Mouse (Mus musculus): ENCODE measurements around the gene Frs3. TPM values are rescaled to one million over a fixed set of nuclear protein-coding genes. Genes with fewer than 3 reads are reported as not detected.
"Not testable (repeated sequence)": the region's sequence is repeated elsewhere in the genome, so short reads cannot be mapped to it uniquely, and the experiment has no call there.

Gene Frs3
- total RNA-seq (2021), result 10 to 100 TPM in 1 of 2 experiments, 1 to 10 TPM in 1; 9.3 to 12.4 TPM
- long read RNA-seq, experiment 1, partial matches to known transcripts, result 2 of 7 reads
- long read RNA-seq, experiment 1, other reads (novel, unspliced or antisense), result 3 of 7 reads
- long read RNA-seq, experiment 2, transcript Frs3-201 (7 exons, 2,144 nt), result major isoform, 17 of 27 reads
- long read RNA-seq, experiment 2, partial matches to known transcripts, result 3 of 27 reads
- long read RNA-seq, experiment 2, other reads (novel, unspliced or antisense), result 7 of 27 reads

DNA sequence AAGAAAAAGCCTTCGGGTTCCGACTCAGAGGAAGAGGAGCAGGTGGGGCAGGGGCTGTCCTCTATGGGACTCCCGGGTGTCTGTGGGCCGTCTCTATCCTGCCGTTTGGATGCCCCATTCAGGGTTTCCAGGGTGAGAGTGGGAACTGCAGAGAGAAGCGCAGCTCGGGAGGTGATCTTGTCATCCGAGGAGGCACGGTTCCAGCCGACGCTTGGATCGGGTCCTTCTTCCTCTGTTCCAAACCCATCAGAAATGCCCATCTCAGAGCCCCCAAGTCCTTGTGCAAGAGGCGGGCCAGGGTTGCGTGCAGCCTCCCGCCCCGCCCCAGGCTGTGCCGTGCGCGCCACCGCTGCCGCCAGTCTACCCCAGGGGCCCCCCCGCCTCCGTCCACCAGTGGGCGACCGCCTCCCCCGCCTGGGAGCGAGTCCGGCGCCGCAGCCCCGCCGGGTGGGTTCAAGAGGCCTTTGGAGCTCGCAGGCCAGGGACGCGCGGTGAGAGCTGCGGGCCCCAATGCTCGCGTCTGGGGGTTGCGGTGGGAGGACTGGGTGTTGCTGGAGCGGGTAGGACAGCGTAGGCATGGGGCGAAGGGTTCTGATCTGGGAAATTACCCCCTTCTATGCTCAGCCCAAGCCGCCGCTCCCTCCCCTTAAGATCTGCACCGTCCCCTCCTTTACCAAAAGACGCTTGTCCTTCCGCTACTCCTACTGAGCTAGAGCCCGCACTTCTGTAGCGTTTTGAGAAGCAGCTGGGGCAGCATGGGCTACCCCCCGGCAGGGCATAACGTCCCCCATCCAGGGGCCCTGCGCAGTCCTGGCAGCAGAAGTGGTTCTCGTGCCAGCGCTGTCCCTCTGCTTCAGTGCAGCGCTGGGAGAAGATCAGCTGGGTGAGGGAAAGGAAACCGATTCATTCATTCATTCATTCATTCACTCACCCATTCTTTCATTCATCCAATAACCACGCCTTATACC is at the start of gene Frs3:
Frs3 (plus strand) TSS at position 423 of the 968 bp plus-strand sequence.
- peak; percentile 37 to 58 for DNase-seq (ENCODE audit: low spot score in 2 of 2)

GRCm38 (mm10) chr17:47642992-47643391 is 45.8 kb upstream of the Frs3 start:
- no peak for DNase-seq (ENCODE audit: low spot score in 2 of 2)

DNA sequence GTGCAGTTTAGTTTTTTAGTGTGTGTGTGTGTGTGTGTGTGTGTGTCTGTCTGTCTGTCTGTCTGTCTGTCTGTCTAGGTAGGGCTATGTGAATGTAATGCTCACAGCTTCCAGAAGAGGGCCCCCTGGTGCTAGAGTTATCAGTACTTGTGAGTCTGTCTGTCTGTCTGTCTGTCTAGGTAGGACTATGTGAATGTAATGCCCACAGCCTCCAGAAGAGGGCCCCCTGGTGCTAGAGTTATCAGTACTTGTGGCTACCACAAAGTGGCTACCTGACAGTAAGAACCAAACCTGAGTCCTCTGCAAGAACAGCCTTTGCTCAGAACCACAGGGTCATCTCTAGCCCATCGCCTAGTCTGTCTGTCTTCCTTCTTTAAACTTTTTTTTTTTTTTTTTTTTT is 42.1 kb upstream of the Frs3 start:
- peak in 1 of 2 experiments; percentile 40 for DNase-seq (ENCODE audit: low spot score in 2 of 2)

GRCm38 (mm10) chr17:47648966-47649365 is 39.9 kb upstream of the Frs3 start:
- no peak for DNase-seq (ENCODE audit: low spot score in 2 of 2)

DNA sequence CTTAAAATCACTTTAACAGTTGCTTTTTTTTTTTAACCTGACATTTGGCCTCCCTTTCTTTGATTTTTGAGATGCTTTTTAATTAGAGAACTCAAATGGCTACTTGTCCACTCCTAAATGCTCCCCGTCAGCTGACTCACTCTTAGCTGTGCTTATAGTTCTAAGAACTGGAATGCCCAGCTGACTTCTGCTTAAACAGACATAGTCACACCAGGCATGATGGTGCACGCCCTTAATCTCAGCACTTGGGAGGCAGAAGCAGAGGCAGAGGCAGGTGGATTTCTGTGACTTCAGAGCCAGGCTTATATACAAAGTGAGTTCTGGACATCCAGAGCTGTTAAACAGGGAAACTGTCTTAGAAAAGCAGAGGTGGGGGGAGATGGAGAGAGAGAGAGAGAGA is 36.9 kb upstream of the Frs3 start:
- DNase-seq (ENCODE audit: low spot score in 2 of 2), result no peak

DNA sequence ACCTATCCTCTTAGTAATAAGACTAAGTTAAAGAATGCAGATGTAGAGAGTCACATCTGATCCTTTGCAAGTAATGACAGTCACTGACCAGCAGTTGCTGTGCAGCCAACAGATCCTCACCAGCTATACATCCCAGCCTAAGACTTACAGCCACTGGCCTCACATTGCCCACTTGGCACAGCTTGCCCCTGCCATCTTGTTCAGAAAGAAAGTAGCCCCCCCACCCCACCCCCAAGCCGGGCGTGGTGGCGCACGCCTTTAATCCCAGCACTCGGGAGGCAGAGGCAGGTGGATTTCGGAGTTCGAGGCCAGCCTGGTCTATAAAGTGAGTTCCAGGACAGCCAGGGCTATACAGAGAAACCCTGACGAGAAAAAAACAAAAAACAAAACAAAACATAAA is 34.5 kb upstream of the Frs3 start:
- DNase-seq (ENCODE audit: low spot score in 2 of 2), result not testable (repeated sequence)

DNA sequence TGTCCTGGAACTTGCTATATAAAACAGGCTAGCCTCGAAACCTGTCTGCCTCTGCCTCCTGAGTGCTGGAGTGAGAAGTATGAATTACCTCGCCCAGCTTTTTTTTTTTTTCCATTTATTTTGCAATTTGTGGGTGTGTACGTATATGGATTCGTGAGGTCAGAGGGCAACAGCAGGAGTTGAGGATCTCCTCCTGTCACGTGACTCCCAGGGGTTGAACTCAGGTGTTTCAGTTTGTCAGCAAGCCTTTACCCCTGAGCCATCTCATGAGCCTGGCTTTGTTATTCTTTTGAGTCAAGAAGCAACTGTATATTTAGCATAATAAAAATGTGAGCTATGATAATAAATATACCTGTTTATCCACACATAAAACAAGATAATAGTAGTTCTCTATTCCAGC is 33.1 kb upstream of the Frs3 start:
- DNase-seq (ENCODE audit: low spot score in 2 of 2), result no peak

GRCm38 (mm10) chr17:47657901-47658300 is 30.9 kb upstream of the Frs3 start:
- no peak for DNase-seq (ENCODE audit: low spot score in 2 of 2)

DNA sequence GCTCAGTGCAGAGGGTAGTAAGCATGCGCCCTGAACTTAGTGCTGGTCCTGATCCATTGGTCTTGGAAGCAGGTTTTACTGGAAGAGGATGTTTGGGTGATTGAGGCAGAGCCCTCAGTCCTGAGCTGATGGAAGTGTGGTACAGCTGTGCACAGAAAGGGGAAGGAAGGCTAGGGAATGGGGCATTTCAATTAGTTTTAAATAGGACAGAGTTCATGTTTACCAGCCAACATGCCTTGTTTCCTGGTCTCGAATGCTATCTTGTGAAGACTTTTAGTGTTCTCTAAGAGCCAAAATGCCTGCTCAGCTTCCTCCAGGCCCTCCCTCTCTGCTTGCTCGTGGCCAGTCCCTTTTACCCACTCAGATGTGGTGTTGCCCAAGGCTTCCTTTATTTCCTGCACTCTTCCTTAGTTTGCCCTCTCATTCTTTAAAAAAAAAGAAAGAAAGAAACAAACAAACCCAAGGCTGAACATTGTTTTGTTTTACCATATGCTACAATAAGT is 30.0 kb upstream of the Frs3 start:
- DNase-seq (ENCODE audit: low spot score in 2 of 2), result no peak

DNA sequence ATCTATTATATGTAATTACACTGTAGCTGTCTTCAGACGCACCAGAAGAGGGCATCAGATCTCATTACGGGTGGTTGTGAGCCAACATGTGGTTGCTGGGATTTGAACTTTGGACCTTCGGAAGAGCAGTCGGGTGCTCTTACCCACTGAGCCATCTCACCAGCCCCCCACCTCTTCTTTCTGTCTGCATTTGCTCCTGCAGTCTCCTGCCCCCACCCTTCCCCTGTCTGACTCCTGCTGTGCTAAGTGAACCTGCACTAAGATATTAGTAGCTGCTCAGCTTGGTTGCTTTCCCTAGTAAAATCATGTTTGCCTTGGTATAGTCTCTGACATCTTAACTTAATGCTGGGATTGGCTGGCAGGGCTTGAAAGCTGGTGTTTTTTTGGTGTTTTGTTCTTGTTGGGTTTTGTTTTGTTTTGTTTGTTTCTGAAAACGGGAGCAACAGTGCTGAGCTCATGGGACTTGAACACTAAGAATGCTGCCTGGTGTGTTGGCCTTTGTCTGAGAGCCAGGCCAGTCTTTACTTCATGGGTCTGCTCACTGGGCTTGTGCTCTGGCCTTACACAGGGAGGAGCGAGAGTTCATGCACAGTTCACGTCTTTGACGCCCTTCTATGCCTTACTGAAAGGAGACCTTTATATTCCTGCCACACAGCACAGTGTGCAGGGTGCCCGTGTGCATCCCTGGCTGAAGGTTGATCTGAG is 25.7 kb upstream of the Frs3 start:
- DNase-seq (ENCODE audit: low spot score in 2 of 2), result no peak

GRCm38 (mm10) chr17:47664474-47664873 is 24.4 kb upstream of the Frs3 start:
- no peak for DNase-seq (ENCODE audit: low spot score in 2 of 2)

DNA sequence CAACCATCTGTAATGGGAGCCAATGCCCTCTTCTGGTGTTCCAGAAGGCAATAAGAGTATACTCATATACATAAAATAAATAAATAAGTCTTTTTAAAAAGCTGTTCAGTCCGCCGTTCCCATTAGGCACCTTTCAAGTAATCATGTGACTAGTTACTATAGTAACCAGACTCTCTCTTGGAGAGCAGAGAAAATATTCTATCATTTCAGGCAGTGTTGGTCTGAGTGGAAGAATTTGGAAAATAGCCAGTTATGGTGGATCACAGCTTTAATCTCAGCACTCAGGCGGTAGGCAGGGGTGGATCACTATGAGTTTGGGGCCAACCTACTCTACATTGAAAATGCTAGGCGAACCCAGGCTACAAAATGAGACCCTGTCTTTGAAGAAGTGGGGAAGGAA is 19.7 kb upstream of the Frs3 start:
- no peak for DNase-seq (ENCODE audit: low spot score in 2 of 2)

DNA sequence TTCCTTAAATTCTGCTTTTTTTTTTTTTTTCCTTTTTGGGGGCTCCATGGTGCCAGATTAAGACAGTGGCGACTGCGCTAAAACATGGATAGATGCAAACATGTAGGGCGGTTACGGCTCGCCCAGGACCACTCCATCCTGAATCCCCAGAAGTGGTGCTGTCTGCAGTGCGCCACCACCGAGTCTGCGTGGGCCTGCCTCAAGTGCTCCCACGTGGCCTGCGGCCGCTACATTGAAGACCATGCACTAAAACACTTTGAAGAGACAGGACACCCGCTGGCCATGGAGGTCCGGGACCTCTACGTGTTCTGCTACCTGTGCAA is 16.9 kb upstream of the Frs3 start:
- DNase-seq (ENCODE audit: low spot score in 2 of 2), result no peak

- peak; percentile 16 to 32 for DNase-seq (ENCODE audit: low spot score in 2 of 2)
Measured at GRCm38 (mm10) chr17:47672311-47673111, 16.3 kb upstream of the Frs3 start.

- peak in 1 of 2 experiments; percentile 36 for DNase-seq (ENCODE audit: low spot score in 2 of 2)
Measured at GRCm38 (mm10) chr17:47676581-47676980, 12.2 kb upstream of the Frs3 start.

DNA sequence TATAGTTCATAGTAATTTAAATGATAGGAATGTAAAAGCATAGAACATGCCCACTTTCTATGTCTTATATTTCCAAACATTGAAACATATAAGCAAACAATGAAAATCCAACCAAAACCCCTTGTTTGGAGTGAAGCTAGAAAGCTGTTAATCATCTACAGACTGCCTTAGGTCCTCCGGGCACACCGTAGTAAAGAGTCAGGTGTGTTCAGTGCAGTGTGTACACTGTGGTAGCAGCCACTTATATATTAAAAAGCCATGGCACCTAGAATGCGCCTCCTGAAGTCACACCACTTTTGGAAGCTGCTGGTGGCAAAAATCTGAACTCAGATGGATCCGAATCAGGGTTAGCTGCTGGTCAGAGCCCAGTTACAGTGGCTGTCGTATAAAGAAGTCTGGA is 10.6 kb upstream of the Frs3 start:
- DNase-seq (ENCODE audit: low spot score in 2 of 2), result no peak

GRCm38 (mm10) chr17:47678702-47679101 is 10.1 kb upstream of the Frs3 start:
- DNase-seq (ENCODE audit: low spot score in 2 of 2), result no peak

DNA sequence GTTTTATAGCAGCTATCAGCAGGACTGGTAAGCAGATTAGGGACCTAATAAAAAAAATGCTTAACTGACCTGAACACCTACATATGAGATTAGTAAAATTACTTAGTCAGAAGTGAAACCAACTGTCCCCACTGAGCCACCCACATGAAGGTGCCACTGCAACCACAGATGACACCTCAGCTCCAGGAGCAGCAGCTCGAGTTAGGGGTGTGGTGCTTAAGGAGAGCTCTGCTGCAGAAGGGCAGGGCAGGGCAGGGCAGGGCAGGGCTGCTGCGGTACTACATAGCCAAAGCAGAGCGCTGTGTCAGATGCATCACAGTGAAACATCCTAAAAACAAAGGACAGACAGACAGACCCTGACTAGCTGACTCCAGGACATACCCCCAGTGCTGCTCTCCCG is 6.0 kb upstream of the Frs3 start:
- DNase-seq (ENCODE audit: low spot score in 2 of 2), result no peak

GRCm38 (mm10) chr17:47687409-47688343 is 1.2 kb upstream of the Frs3 start:
- peak; percentile 75 to 84 for DNase-seq (ENCODE audit: low spot score in 2 of 2)

DNA sequence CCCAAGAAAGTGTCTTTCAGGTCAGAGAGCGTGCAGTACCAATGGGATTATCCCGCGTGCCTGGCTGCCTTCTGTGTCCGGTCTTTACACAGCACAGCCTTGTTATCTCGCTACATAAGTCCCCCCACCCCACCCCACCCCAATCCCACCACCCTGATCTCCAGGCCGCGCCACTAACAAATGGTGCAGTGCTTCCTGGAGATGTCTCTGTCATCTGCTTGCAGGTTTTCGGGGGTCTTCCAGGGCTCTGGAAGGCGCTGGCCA is 554 bp upstream of the Frs3 start, which contains the start of gene Tomm6:
Tomm6 (minus strand) TSS at position 43 of the 264 bp plus-strand sequence.
- no peak for DNase-seq (ENCODE audit: low spot score in 2 of 2)

Measured in adrenal gland, postnatal 4 days (tissue).